Mouse (Mus musculus) forebrain, embryonic 12.5 days (tissue): ENCODE results near the gene Cox6a1. TPM values are rescaled to one million over a fixed set of nuclear protein-coding genes. Genes with fewer than 3 reads are reported as not detected.
"Not testable (repeated sequence)": the region's sequence is repeated elsewhere in the genome, so short reads cannot be mapped to it uniquely, and the experiment has no call there.

Source experiments
- ATAC-seq: fragments of 200-750 bp; cut with Nextera tagmentation; 2 replicates; pipeline ENCODE4 v1.8.0; 2017; ENCODE audit warnings: moderate TSS enrichment; ENCODE audit not compliant: low FRiP score
- H3K27ac ChIP-seq: fragments of 300-500 bp; sonication (generic); 2 replicates; pipeline ENCODE4 v1.5.1; 2016; ENCODE audit warnings: mild to moderate bottlenecking
- H3K27me3 ChIP-seq: fragments of 300-500 bp; sonication (generic); 2 replicates; pipeline ENCODE4 v1.6.1; 2016; ENCODE audit warnings: mild to moderate bottlenecking
- H3K36me3 ChIP-seq: fragments of 300-500 bp; sonication (generic); replicated peaks from 2 replicates; pipeline ENCODE4 v1.6.1; 2016; ENCODE audit warnings: mild to moderate bottlenecking
- H3K4me1 ChIP-seq: fragments of 300-500 bp; sonication (generic); 2 replicates; pipeline ENCODE4 v1.6.1; 2016
- H3K4me2 ChIP-seq: fragments of 300-500 bp; sonication (generic); 2 replicates; pipeline ENCODE4 v1.6.1; 2016; ENCODE audit warnings: mild to moderate bottlenecking, moderate library complexity
- H3K4me3 ChIP-seq: fragments of 300-500 bp; sonication (generic); replicated peaks from 2 replicates; pipeline ENCODE4 v1.5.1; 2016; ENCODE audit warnings: mild to moderate bottlenecking
- H3K9ac ChIP-seq: fragments of 300-500 bp; sonication (generic); 2 replicates; pipeline ENCODE4 v1.6.1; 2016; ENCODE audit warnings: mild to moderate bottlenecking
- H3K9me3 ChIP-seq: fragments of 300-500 bp; sonication (generic); 2 replicates; pipeline ENCODE4 v1.6.1; 2016
- WGBS: fragments of 180-500 bp; shearing (Covaris S2); methylation state at CpG from one replicate; pipeline ENCODE4 v1.1.7; 2016; 5-methylcytosine and 5-hydroxymethylcytosine counted together
- polyA plus RNA-seq: library from polyadenylated mRNA; unstranded; fragments of >200 nt; fragmentation: Nextera tagmentation; extraction: Ambion mirVana; gene quantifications from 2 replicates; pipeline ENCODE4 v1.2.1, GENCODE M21; 2016

The Cox6a1 gene
- polyA plus RNA-seq, 1 experiment from 2014 or later: 759 TPM

DNA sequence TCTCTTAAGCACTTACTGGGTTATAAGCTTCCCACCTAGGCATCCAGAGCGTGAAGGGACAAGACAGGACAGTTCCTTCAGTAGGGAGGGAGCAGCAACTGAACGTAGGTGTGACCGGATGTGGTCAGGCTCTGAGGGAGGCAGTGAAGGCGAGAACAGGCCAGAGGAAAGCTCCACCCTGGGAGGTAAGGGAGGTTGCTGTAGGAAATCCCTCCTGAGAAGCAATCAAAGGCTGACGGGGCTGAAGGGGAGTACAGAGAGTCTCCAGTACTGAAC is 35.2 kb downstream of the Cox6a1 start:
- no peak for ATAC-seq
- H3K9me3 ChIP-seq: no peaks in the 10 kb centered on the region
- H3K4me2 ChIP-seq: no peak overlapping the region
- no peaks in the 10 kb centered on the region for H3K36me3 ChIP-seq
- peaks cover 1% of the 10 kb centered on the region; the same call in 1 of the 2 replicates for H3K27me3 ChIP-seq
- H3K27ac ChIP-seq: no peak overlapping the region
- peaks cover 26% of the 10 kb centered on the region for H3K4me1 ChIP-seq
- 53% methylated on average over 5 of the region's 5 CpGs for WGBS
- H3K4me3 ChIP-seq: no peak overlapping the region
- H3K9ac ChIP-seq: peak overlapping the region; percentile 2; the same call in 1 of the 2 replicates

DNA sequence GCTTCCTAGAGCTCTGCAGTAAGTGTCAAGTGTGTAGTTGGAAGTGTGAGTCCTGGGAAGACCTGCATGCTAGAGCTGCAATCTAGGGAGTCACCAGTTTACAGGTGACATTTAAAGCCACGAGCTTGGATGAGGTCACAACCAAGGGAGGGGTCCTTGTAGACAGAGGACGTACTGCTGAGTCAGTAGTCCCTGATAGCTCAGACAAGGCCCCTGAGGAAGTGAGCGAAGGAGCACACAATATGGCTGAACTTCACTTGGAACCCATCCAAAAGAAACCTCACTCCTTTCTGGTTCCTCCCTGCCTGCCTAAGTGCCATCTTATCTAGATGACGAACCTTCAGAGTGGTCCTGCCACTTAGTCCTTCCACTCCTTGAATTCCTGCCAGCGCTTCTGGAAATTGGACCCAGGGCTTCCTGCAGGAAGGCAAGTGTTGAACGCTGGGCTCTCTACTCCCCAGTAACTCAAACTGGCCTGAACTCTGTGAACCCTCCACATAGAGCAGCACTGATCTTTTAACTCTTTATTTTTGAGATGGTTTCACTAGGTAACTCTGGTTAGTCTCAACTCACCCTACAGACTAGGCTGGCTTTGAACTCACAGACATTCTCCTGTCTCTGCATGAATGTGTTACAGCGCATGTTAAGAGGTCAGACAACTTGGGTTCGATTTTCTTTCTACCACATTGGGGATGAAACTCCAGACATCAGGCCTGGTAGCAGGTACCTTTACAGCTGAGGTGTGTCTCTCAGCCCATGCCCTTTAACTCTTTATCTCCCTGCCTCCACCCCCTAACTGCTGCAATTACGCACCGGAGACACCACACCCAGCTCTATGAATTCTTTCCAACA is 35.7 kb downstream of the Cox6a1 start:
- no peak overlapping the region for H3K4me3 ChIP-seq
- no peak overlapping the region for H3K4me2 ChIP-seq
- no peak overlapping the region for H3K27ac ChIP-seq
- 76% methylated on average over 10 of the region's 10 CpGs for WGBS
- no peaks in the 10 kb centered on the region for H3K36me3 ChIP-seq
- H3K9ac ChIP-seq: 0 out of 2 replicates have a peak overlapping the region, but pooled peaks have one; percentile 2
- H3K4me1 ChIP-seq: peaks cover 21% of the 10 kb centered on the region
- no peak for ATAC-seq
- H3K9me3 ChIP-seq: no peaks in the 10 kb centered on the region
- H3K27me3 ChIP-seq: no peaks in the 10 kb centered on the region

DNA sequence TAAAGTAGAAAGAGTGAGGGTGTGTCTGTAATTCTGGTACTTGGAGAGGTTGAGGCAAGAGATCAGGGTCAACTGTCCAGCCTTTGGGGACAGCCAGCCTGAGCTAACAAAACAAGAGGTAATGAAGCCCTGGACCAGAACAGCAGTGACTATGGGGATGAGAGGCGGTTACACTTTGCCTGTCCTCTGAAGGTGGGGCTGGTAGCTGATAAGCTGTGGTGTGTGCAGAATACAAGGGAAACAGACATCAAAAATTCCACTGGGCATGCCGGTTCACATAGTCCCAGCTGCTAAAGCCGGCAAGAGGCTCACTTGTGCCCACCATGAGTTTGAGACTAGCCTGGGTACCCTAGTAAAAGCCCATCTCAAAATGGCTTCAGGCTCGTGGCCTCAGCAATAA is 36.4 kb downstream of the Cox6a1 start:
- Histone ChIP-seq H3K4me2 (no peak overlapping the region), H3K27ac (no peak overlapping the region), H3K27me3 (no peaks in the 10 kb centered on the region), H3K36me3 (no peaks in the 10 kb centered on the region), H3K4me3 (no peak overlapping the region), H3K4me1 (peaks cover 14% of the 10 kb centered on the region), H3K9me3 (no peaks in the 10 kb centered on the region), H3K9ac (no peak overlapping the region)
- no peak for ATAC-seq
- 86% methylated on average over 4 of the region's 4 CpGs for WGBS

DNA sequence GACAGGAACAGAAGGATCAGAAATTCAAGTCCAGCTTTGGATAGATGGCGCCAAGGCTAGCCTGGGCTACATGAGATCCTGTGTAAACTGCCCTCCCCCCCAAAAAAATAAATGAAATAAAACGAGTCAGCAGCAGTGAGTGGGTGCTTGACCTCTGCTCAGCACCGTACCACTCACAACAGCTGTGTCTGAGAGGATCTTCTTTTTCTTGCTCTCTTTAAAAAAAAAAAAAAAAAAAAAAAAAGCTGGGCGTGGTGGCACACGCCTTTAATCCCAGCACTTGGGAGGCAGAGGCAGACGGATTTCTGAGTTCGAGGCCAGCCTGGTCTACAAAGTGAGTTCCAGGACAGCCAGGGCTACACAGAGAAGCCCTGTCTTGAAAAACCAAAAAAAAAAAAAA is 46.6 kb downstream of the Cox6a1 start:
- not testable (repeated sequence) for H3K4me2 ChIP-seq, H3K4me3 ChIP-seq
- peaks cover 29% of the 10 kb centered on the region for H3K4me1 ChIP-seq

DNA sequence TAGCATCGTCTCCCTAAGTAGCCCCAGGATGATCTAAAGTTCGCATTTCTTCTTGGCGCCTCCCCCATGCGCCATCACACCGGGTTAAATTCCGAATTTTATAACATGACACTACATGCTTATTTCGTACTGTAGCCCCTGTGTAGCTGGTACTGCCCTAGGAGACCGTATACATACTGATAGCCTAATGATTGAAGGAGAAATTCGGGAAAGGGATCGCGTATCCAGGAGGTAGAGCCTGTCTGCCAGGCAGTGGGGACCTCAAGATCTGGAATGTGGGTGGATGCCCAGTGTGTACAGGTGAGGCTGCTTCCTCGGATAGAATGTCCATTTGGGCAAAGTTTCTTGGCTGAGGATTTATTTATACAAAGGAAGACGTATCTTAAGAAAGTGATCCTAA is 47.2 kb downstream of the Cox6a1 start:
- Histone ChIP-seq H3K9ac (peak overlapping the region; percentile 46), H3K4me1 (peaks cover 33% of the 10 kb centered on the region), H3K27me3 (peaks cover 8% of the 10 kb centered on the region; the same call in 1 of the 2 replicates), H3K4me2 (peak overlapping the region; percentile 67), H3K9me3 (no peaks in the 10 kb centered on the region), H3K36me3 (peaks cover 25% of the 10 kb centered on the region), H3K4me3 (peak overlapping the region; percentile 96), H3K27ac (0 out of 2 replicates have a peak overlapping the region, but pooled peaks have one; percentile 94)
- WGBS: 32% methylated on average over 13 of the region's 13 CpGs
- no peak for ATAC-seq

More for the DNA sequence above, 46.6 kb downstream of the Cox6a1 start:
- H3K27ac ChIP-seq, H3K9me3 ChIP-seq, H3K9ac ChIP-seq, H3K27me3 ChIP-seq, ATAC-seq: not testable (repeated sequence)
- 81% methylated on average over 5 of the region's 7 CpGs for WGBS
- peaks cover 21% of the 10 kb centered on the region for H3K36me3 ChIP-seq

DNA sequence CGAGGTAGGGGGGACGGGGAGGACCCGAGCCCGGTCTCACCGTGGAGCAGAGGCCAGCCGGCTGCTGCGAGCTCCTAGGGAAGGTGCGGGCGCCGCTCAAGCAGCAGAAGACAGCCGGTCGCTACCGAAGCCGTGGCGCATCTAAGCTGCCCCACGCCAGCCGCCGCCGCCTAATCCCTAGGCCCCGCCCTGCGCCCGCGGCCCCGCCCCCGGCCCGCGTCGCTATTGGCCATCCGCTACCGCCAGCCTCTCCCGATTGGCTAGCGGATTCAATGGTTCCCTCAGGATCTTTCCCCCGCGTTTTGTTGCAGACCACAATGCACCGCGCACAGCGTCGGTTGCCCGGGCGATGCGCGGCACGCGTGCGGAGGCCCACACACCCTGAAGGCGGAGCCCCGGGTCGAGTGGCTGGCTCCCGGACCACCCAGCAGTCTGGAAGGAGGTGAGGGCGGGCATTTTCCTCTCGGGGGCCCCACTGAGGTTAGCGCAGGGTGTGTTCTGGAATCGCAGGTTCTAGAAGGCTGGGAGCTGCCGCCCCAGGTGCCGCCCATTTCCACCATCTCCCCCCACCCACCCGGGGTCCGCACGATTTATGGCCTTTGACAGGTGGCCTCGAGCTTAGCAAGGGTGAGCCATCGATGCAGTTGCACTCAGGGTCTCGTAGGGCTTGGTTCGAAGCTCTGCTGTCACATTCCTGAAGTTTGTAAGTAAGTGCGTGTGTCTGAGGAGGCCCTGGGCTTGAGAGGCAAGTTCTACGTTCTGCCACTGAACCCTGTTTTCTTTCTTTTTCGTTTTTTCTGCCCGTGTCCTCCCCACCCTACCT is 47.8 kb downstream of the Cox6a1 start, which contains the start of gene Dynll1:
Gene Dynll1, minus strand, starts transcription at position 208 of the 823 bp plus-strand sequence.
- peak; percentile 98 for ATAC-seq
- peaks cover 8% of the 10 kb centered on the region; the same call in 1 of the 2 replicates for H3K27me3 ChIP-seq
- H3K4me1 ChIP-seq: peaks cover 33% of the 10 kb centered on the region
- under 1% methylated on average over 66 of the region's 66 CpGs for WGBS
- peak within 1 kb of the TSS; percentile 96 for H3K4me3 ChIP-seq
- H3K9ac ChIP-seq: peak within 1 kb of the TSS; percentile 83
- H3K9me3 ChIP-seq: no peaks in the 10 kb centered on the region
- peak within 1 kb of the TSS; percentile 94 for H3K27ac ChIP-seq
- H3K36me3 ChIP-seq: peaks cover 32% of the 10 kb centered on the region
- H3K4me2 ChIP-seq: peak within 1 kb of the TSS; percentile 67

DNA sequence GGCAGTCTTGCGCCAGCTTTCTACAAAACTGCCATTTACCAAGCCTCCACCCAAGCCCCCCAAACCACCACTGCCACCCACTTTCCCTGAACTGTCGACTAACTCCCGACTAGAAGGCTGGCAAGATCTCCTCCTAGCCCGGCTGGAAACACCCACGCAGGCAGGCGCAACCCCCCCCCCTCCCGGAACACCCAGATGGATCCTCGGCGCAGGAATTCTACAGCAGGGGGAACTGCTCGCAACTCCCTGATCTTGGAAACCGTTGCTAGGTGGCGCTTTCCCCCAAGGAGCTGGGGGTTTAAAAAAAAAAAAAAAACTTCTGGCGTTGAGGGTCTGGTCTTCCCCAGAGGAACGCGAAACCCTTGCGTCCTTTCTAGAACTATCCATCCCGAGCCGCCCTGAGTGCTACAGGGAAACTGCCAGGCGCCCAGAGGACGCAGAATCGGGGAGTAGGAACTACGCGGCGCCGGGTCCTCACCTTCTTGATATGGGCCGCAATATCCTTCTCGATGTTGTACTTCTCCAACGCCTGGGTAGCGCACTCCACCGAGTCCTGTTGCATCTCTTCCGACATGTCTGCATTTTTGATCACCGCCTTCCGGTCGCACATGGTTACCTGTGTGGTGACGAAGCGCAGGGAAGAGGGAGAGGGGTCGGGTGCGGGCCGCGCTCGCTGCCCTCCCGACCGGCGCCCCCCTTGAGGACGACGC is 48.6 kb downstream of the Cox6a1 start:
- ATAC-seq: 0 out of 2 replicates have a peak, but pooled peaks have one; percentile 7
- Histone ChIP-seq H3K9ac (peak overlapping the region; percentile 83), H3K27ac (peak overlapping the region; percentile 94), H3K9me3 (no peaks in the 10 kb centered on the region), H3K36me3 (peaks cover 40% of the 10 kb centered on the region), H3K4me2 (peak overlapping the region; percentile 67), H3K27me3 (peaks cover 8% of the 10 kb centered on the region; the same call in 1 of the 2 replicates), H3K4me1 (peaks cover 33% of the 10 kb centered on the region), H3K4me3 (peak overlapping the region; percentile 96)
- WGBS: under 1% methylated on average over 46 of the region's 46 CpGs

DNA sequence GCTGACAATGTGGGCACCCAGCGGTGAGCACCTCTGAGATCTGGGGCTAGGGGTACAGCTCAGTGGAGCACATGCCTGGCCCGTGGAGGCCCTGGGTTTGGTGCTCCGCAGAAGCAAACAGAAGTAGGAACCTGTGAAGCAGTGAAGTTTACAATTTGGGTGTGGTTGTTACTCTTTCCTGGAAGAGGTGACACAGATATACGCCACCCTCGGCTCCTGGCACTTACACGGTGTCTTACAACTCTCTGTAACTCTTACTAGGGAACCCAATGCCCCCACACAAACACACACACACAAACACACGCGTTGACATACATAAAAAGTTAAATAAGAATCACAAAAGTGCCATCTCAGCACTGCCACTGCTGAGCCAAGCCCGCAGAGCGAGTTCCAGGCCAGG is 52.4 kb downstream of the Cox6a1 start:
- Histone ChIP-seq H3K4me2 (no peak overlapping the region), H3K36me3 (peaks cover 72% of the 10 kb centered on the region)

More for the DNA sequence above, 52.4 kb downstream of the Cox6a1 start:
- no peaks in the 10 kb centered on the region for H3K9me3 ChIP-seq
- H3K4me3 ChIP-seq: no peak overlapping the region
- H3K9ac ChIP-seq: no peak overlapping the region
- no peaks in the 10 kb centered on the region for H3K27me3 ChIP-seq
- ATAC-seq: no peak
- H3K27ac ChIP-seq: no peak overlapping the region; the same call in 1 of the 2 replicates
- 86% methylated on average over 10 of the region's 10 CpGs for WGBS
- peaks cover 28% of the 10 kb centered on the region for H3K4me1 ChIP-seq

Other genes starting within 250 kb of the Cox6a1 start
- gene Acads, start 229.6 kb downstream of the Cox6a1 start, polyA plus RNA-seq: 32.7 and 33.0 TPM in 2 replicates
- 68.6 and 69.8 TPM in 2 replicates for gene Unc119b, start 214.0 kb downstream of the Cox6a1 start, polyA plus RNA-seq
- 50.3 and 50.8 TPM in 2 replicates for gene Mlec, start 190.8 kb downstream of the Cox6a1 start, polyA plus RNA-seq
- 6.0 and 6.1 TPM in 2 replicates for gene Cabp1, start 154.6 kb downstream of the Cox6a1 start, polyA plus RNA-seq
- gene Pop5, start 113.1 kb downstream of the Cox6a1 start, polyA plus RNA-seq: 90.5 and 97.1 TPM in 2 replicates
- 187 and 195 TPM in 2 replicates for gene Rnf10, start 76.1 kb downstream of the Cox6a1 start, polyA plus RNA-seq
- gene Coq5, start 69.3 kb downstream of the Cox6a1 start, polyA plus RNA-seq: 54.3 and 57.1 TPM in 2 replicates
- gene Dynll1, start 48.0 kb downstream of the Cox6a1 start, polyA plus RNA-seq: 1,436 and 1,463 TPM in 2 replicates
- gene Srsf9, start 21.8 kb downstream of the Cox6a1 start, polyA plus RNA-seq: 353 and 383 TPM in 2 replicates
- gene Gatc, start 7.8 kb downstream of the Cox6a1 start, polyA plus RNA-seq: 41.5 and 42.1 TPM in 2 replicates
- gene Triap1, start 7.8 kb downstream of the Cox6a1 start, polyA plus RNA-seq: 54.5 and 55.6 TPM in 2 replicates
- gene Msi1, start 80.6 kb upstream of the Cox6a1 start, polyA plus RNA-seq: 161 and 182 TPM in 2 replicates
- not detected in 2 replicates for gene Pla2g1b, start 117.3 kb upstream of the Cox6a1 start, polyA plus RNA-seq
- 20.0 and 23.2 TPM in 2 replicates for gene Sirt4, start 135.7 kb upstream of the Cox6a1 start, polyA plus RNA-seq
- gene Pxn, start 157.7 kb upstream of the Cox6a1 start, polyA plus RNA-seq: 24.6 and 25.3 TPM in 2 replicates
- 860 and 944 TPM in 2 replicates for gene Rplp0, start 210.5 kb upstream of the Cox6a1 start, polyA plus RNA-seq
- gene Gcn1l1, start 216.3 kb upstream of the Cox6a1 start, polyA plus RNA-seq: 60.4 and 67.4 TPM in 2 replicates